Mouse (Mus musculus): ENCODE results near the gene Tmem117. TPM values are rescaled to one million over a fixed set of nuclear protein-coding genes. Genes with fewer than 3 reads are reported as not detected.

Gene Tmem117
- polyA plus RNA-seq (2015; fragmentation: Nextera tagmentation; extraction: Ambion mirVana): 8.0 and 9.1 TPM in 2 replicates

GRCm38 (mm10) chr15:94628830-94629601 lies at the start of gene Tmem117:
Tmem117 (plus strand) TSS chr15:94629232.
- under 1% methylated on average over 84 of the region's 96 CpGs for WGBS
- no peaks in the 10 kb centered on the region for H3K36me3 ChIP-seq
- peak within 1 kb of the TSS; percentile 53 for H3K9ac ChIP-seq
- H3K4me1 ChIP-seq: peaks cover 3% of the 10 kb centered on the region; the same call in 1 of the 2 replicates
- no peak within 1 kb of the TSS for H3K27ac ChIP-seq (replicated peaks)
- peak within 1 kb of the TSS; percentile 98 for H3K4me2 ChIP-seq (replicated peaks)
- H3K9me3 ChIP-seq (replicated peaks): no peaks in the 10 kb centered on the region
- ATAC-seq (ENCODE audit: insufficient number of reproducible peaks, low FRiP score, low TSS enrichment, low read depth): peak; percentile 77
- peaks cover 12% of the 10 kb centered on the region for H3K27me3 ChIP-seq
- peak within 1 kb of the TSS; percentile 61 for H3K4me3 ChIP-seq (replicated peaks)

GRCm38 (mm10) chr15:94582000-94582593 lies 46.9 kb upstream of the Tmem117 start:
- WGBS: 61% methylated on average over 7 of the region's 7 CpGs
- H3K4me1 ChIP-seq: no peaks in the 10 kb centered on the region
- no peak for ATAC-seq (ENCODE audit: insufficient number of reproducible peaks, low FRiP score, low TSS enrichment, low read depth)
- no peak overlapping the region for H3K4me2 ChIP-seq (replicated peaks)
- H3K9me3 ChIP-seq (replicated peaks): no peaks in the 10 kb centered on the region
- no peak overlapping the region for H3K27ac ChIP-seq (replicated peaks)
- no peaks in the 10 kb centered on the region for H3K27me3 ChIP-seq
- peaks cover 64% of the 10 kb centered on the region for H3K36me3 ChIP-seq
- H3K9ac ChIP-seq: no peak overlapping the region
- H3K4me3 ChIP-seq (replicated peaks): no peak overlapping the region

- Histone ChIP-seq H3K4me3 (replicated peaks) (no peak overlapping the region), H3K36me3 (peaks cover 61% of the 10 kb centered on the region), H3K27ac (replicated peaks) (no peak overlapping the region), H3K4me2 (replicated peaks) (no peak overlapping the region), H3K4me1 (peaks cover 4% of the 10 kb centered on the region; the same call in 1 of the 2 replicates), H3K9me3 (replicated peaks) (no peaks in the 10 kb centered on the region), H3K9ac (no peak overlapping the region), H3K27me3 (no peaks in the 10 kb centered on the region)
- WGBS: 71% methylated on average over 10 of the region's 10 CpGs
- no peak for ATAC-seq (ENCODE audit: insufficient number of reproducible peaks, low FRiP score, low TSS enrichment, low read depth)
Measured at GRCm38 (mm10) chr15:94583153-94583552, 45.9 kb upstream of the Tmem117 start.

- Histone ChIP-seq H3K9me3 (replicated peaks) (no peaks in the 10 kb centered on the region), H3K4me1 (peaks cover 4% of the 10 kb centered on the region; the same call in 1 of the 2 replicates), H3K9ac (no peak overlapping the region), H3K27me3 (no peaks in the 10 kb centered on the region), H3K4me3 (replicated peaks) (no peak overlapping the region), H3K27ac (replicated peaks) (no peak overlapping the region), H3K4me2 (replicated peaks) (no peak overlapping the region), H3K36me3 (peaks cover 52% of the 10 kb centered on the region)
- 86% methylated on average over 4 of the region's 4 CpGs for WGBS
- no peak for ATAC-seq (ENCODE audit: insufficient number of reproducible peaks, low FRiP score, low TSS enrichment, low read depth)
Measured at GRCm38 (mm10) chr15:94584738-94585137, 44.3 kb upstream of the Tmem117 start.

GRCm38 (mm10) chr15:94587826-94588715 lies 41.0 kb upstream of the Tmem117 start:
- H3K9me3 ChIP-seq (replicated peaks): no peaks in the 10 kb centered on the region
- H3K27me3 ChIP-seq: no peaks in the 10 kb centered on the region
- WGBS: 74% methylated on average over 9 of the region's 9 CpGs
- peaks cover 23% of the 10 kb centered on the region for H3K36me3 ChIP-seq
- peak overlapping the region; percentile 63 for H3K4me2 ChIP-seq (replicated peaks)
- no peak for ATAC-seq (ENCODE audit: insufficient number of reproducible peaks, low FRiP score, low TSS enrichment, low read depth)
- peaks cover 4% of the 10 kb centered on the region; the same call in 1 of the 2 replicates for H3K4me1 ChIP-seq
- H3K4me3 ChIP-seq (replicated peaks): peak overlapping the region; percentile 98
- no peak overlapping the region for H3K9ac ChIP-seq
- H3K27ac ChIP-seq (replicated peaks): no peak overlapping the region

GRCm38 (mm10) chr15:94589219-94590075 lies 39.6 kb upstream of the Tmem117 start, which contains the start of gene Twf1:
Twf1 (minus strand) TSS chr15:94589889.
- peak within 1 kb of the TSS; percentile 79 for H3K27ac ChIP-seq (replicated peaks)
- no peaks in the 10 kb centered on the region for H3K27me3 ChIP-seq
- peak within 1 kb of the TSS; percentile 63 for H3K4me2 ChIP-seq (replicated peaks)
- no peaks in the 10 kb centered on the region for H3K9me3 ChIP-seq (replicated peaks)
- WGBS: under 1% methylated on average over 69 of the region's 70 CpGs
- H3K9ac ChIP-seq: peak within 1 kb of the TSS; percentile 95
- peak within 1 kb of the TSS; percentile 98 for H3K4me3 ChIP-seq (replicated peaks)
- peak; percentile 98 for ATAC-seq (ENCODE audit: insufficient number of reproducible peaks, low FRiP score, low TSS enrichment, low read depth)
- peaks cover 9% of the 10 kb centered on the region; the same call in 1 of the 2 replicates for H3K36me3 ChIP-seq
- H3K4me1 ChIP-seq: peaks cover 4% of the 10 kb centered on the region; the same call in 1 of the 2 replicates

- peak overlapping the region; percentile 98 for H3K4me3 ChIP-seq (replicated peaks)
- H3K36me3 ChIP-seq: 0 out of 2 replicates have a peak, but pooled peaks cover 3% of the 10 kb centered on the region
- H3K27ac ChIP-seq (replicated peaks): peak overlapping the region; percentile 58; the same call in 1 of the 2 replicates
- WGBS: 13% methylated on average over 8 of the region's 8 CpGs
- H3K4me2 ChIP-seq (replicated peaks): peak overlapping the region; percentile 50
- H3K4me1 ChIP-seq: peaks cover 4% of the 10 kb centered on the region; the same call in 1 of the 2 replicates
- H3K9ac ChIP-seq: no peak overlapping the region
- no peak for ATAC-seq (ENCODE audit: insufficient number of reproducible peaks, low FRiP score, low TSS enrichment, low read depth)
- H3K9me3 ChIP-seq (replicated peaks): no peaks in the 10 kb centered on the region
- no peaks in the 10 kb centered on the region for H3K27me3 ChIP-seq
Measured at GRCm38 (mm10) chr15:94590083-94590482, 38.9 kb upstream of the Tmem117 start.

GRCm38 (mm10) chr15:94591356-94591755 lies 37.7 kb upstream of the Tmem117 start:
- Histone ChIP-seq H3K9ac (no peak overlapping the region), H3K4me1 (peaks cover 4% of the 10 kb centered on the region; the same call in 1 of the 2 replicates), H3K36me3 (0 out of 2 replicates have a peak, but pooled peaks cover under 1% of the 10 kb centered on the region), H3K27ac (replicated peaks) (peak overlapping the region; percentile 17; the same call in 1 of the 2 replicates), H3K4me2 (replicated peaks) (no peak overlapping the region), H3K9me3 (replicated peaks) (no peaks in the 10 kb centered on the region), H3K27me3 (no peaks in the 10 kb centered on the region), H3K4me3 (replicated peaks) (no peak overlapping the region)
- 75% methylated on average over 4 of the region's 4 CpGs for WGBS
- ATAC-seq (ENCODE audit: insufficient number of reproducible peaks, low FRiP score, low TSS enrichment, low read depth): no peak

- WGBS: 85% methylated on average over 1 of the region's 1 CpGs
- Histone ChIP-seq H3K4me2 (replicated peaks) (no peak overlapping the region), H3K9me3 (replicated peaks) (no peaks in the 10 kb centered on the region), H3K4me3 (replicated peaks) (no peak overlapping the region), H3K27me3 (no peaks in the 10 kb centered on the region), H3K36me3 (no peaks in the 10 kb centered on the region), H3K4me1 (no peaks in the 10 kb centered on the region), H3K27ac (replicated peaks) (no peak overlapping the region), H3K9ac (no peak overlapping the region)
- ATAC-seq (ENCODE audit: insufficient number of reproducible peaks, low FRiP score, low TSS enrichment, low read depth): no peak
Measured at GRCm38 (mm10) chr15:94593586-94593985, 35.4 kb upstream of the Tmem117 start.

GRCm38 (mm10) chr15:94600145-94600707 lies 28.8 kb upstream of the Tmem117 start:
- Histone ChIP-seq H3K36me3 (no peaks in the 10 kb centered on the region), H3K27me3 (no peaks in the 10 kb centered on the region), H3K9me3 (replicated peaks) (no peaks in the 10 kb centered on the region), H3K4me3 (replicated peaks) (no peak overlapping the region), H3K9ac (no peak overlapping the region), H3K4me2 (replicated peaks) (no peak overlapping the region), H3K27ac (replicated peaks) (no peak overlapping the region), H3K4me1 (no peaks in the 10 kb centered on the region)
- no peak for ATAC-seq (ENCODE audit: insufficient number of reproducible peaks, low FRiP score, low TSS enrichment, low read depth)
- WGBS: 79% methylated on average over 11 of the region's 11 CpGs
